Mouse (Mus musculus): ENCODE results near the gene Sec62. TPM values are rescaled to one million over a fixed set of nuclear protein-coding genes. Genes with fewer than 3 reads are reported as not detected.

The Sec62 gene
- polyA plus RNA-seq, 1 experiment = 12.9 TPM

GRCm38 (mm10) chr3:30818630-30819125 is 26.0 kb downstream of the Sec62 start:
- Histone ChIP-seq H3K27me3 (ENCODE audit: control insufficient read depth, insufficient read depth, low read length) (no peaks in the 10 kb centered on the region), H3K4me1 (replicated peaks; ENCODE audit: control insufficient read depth, insufficient read depth, low read length) (no peaks in the 10 kb centered on the region), H3K27ac (ENCODE audit: control insufficient read depth, insufficient read depth, low read length) (no peak overlapping the region), H3K36me3 (ENCODE audit: control insufficient read depth, insufficient read depth, low read length) (peaks cover 43% of the 10 kb centered on the region), H3K4me3 (ENCODE audit: control insufficient read depth, insufficient read depth, low read length) (no peak overlapping the region)
- DNase-seq = no peak
- WGBS = 97% methylated on average over 16 of the region's 16 CpGs
- no peak for TF ChIP-seq CTCF (IDR thresholded peaks at IDR 0.05; ENCODE audit: borderline replicate concordance, control insufficient read depth, extremely low read depth, insufficient read depth, low read length, poor library complexity)
- TF ChIP-seq POLR2A (IDR thresholded peaks at IDR 0.05; ENCODE audit: control insufficient read depth, extremely low read depth, insufficient read depth, low read length, poor library complexity) = no peak

DNA sequence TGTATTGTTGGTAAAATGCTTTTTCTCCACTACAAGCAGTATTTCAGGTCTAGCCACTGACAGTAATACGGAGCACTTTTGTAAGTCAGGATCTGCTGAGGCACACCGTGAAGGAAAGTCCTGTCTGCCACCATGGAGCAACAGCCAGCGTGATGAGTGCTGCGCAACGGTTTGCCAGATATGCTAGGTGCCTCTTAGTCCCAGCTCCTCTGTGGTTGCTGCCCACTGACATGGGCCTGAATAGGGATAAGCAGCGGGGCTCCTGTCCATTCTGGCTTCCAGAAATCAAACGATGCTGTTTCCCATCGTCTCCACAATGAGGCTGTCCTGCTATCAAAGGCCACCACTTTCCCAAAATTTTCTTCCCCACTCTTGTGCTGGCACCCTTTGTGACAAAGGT is 29.5 kb downstream of the Sec62 start:
- Histone ChIP-seq H3K4me3 (ENCODE audit: control insufficient read depth, insufficient read depth, low read length) (no peak overlapping the region), H3K4me1 (replicated peaks; ENCODE audit: control insufficient read depth, insufficient read depth, low read length) (no peaks in the 10 kb centered on the region), H3K27me3 (ENCODE audit: control insufficient read depth, insufficient read depth, low read length) (no peaks in the 10 kb centered on the region), H3K27ac (ENCODE audit: control insufficient read depth, insufficient read depth, low read length) (no peak overlapping the region), H3K36me3 (ENCODE audit: control insufficient read depth, insufficient read depth, low read length) (peaks cover 31% of the 10 kb centered on the region)
- WGBS = 98% methylated on average over 8 of the region's 8 CpGs
- no peak for DNase-seq
- TF ChIP-seq CTCF (IDR thresholded peaks at IDR 0.05; ENCODE audit: borderline replicate concordance, control insufficient read depth, extremely low read depth, insufficient read depth, low read length, poor library complexity) = no peak
- no peak for TF ChIP-seq POLR2A (IDR thresholded peaks at IDR 0.05; ENCODE audit: control insufficient read depth, extremely low read depth, insufficient read depth, low read length, poor library complexity)

- whole genome bisulfite sequencing = 97% methylated on average over 5 of the region's 5 CpGs
- no peak for DNase-seq
These were observed 33.4 kb downstream of the Sec62 start for GRCm38 (mm10) chr3:30826069-30826468.

GRCm38 (mm10) chr3:30831848-30832606 is 39.4 kb downstream of the Sec62 start:
- no peak for DNase-seq
- Histone ChIP-seq H3K36me3 (ENCODE audit: control insufficient read depth, insufficient read depth, low read length) (no peaks in the 10 kb centered on the region), H3K4me1 (replicated peaks; ENCODE audit: control insufficient read depth, insufficient read depth, low read length) (no peaks in the 10 kb centered on the region), H3K4me3 (ENCODE audit: control insufficient read depth, insufficient read depth, low read length) (no peak overlapping the region), H3K27ac (ENCODE audit: control insufficient read depth, insufficient read depth, low read length) (no peak overlapping the region), H3K27me3 (ENCODE audit: control insufficient read depth, insufficient read depth, low read length) (no peaks in the 10 kb centered on the region)
- TF ChIP-seq CTCF (IDR thresholded peaks at IDR 0.05; ENCODE audit: borderline replicate concordance, control insufficient read depth, extremely low read depth, insufficient read depth, low read length, poor library complexity) = no peak
- no peak for TF ChIP-seq POLR2A (IDR thresholded peaks at IDR 0.05; ENCODE audit: control insufficient read depth, extremely low read depth, insufficient read depth, low read length, poor library complexity)
- 89% methylated on average over 15 of the region's 15 CpGs for WGBS

More at GRCm38 (mm10) chr3:30826069-30826468, 33.4 kb downstream of the Sec62 start:
- no peaks in the 10 kb centered on the region for H3K36me3 ChIP-seq (ENCODE audit: control insufficient read depth, insufficient read depth, low read length)
- no peaks in the 10 kb centered on the region for H3K27me3 ChIP-seq (ENCODE audit: control insufficient read depth, insufficient read depth, low read length)
- TF ChIP-seq CTCF (IDR thresholded peaks at IDR 0.05; ENCODE audit: borderline replicate concordance, control insufficient read depth, extremely low read depth, insufficient read depth, low read length, poor library complexity) (no peak), POLR2A (IDR thresholded peaks at IDR 0.05; ENCODE audit: control insufficient read depth, extremely low read depth, insufficient read depth, low read length, poor library complexity) (no peak)
- no peaks in the 10 kb centered on the region for H3K4me1 ChIP-seq (replicated peaks; ENCODE audit: control insufficient read depth, insufficient read depth, low read length)
- H3K4me3 ChIP-seq (ENCODE audit: control insufficient read depth, insufficient read depth, low read length) = no peak overlapping the region
- H3K27ac ChIP-seq (ENCODE audit: control insufficient read depth, insufficient read depth, low read length) = no peak overlapping the region

DNA sequence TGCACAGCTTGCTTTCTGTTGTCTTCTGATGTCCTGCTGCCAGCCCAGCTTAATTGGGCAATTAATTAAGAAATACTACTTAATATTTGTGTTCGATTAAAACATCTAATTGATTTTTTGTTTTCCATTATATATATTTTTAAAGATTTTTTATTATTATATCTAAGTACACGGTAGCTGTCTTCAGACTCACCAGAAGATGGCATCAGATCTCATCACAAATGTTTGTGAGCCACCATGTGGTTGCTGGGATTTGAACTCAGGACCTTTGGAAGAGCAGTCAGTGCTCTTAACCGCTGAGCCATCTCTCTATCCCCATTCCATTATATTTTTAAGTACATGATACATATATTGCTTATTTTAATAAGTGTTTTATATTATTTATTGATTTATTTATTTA is 40.6 kb downstream of the Sec62 start:
- Histone ChIP-seq H3K4me1 (replicated peaks; ENCODE audit: control insufficient read depth, insufficient read depth, low read length) (no peaks in the 10 kb centered on the region), H3K27me3 (ENCODE audit: control insufficient read depth, insufficient read depth, low read length) (no peaks in the 10 kb centered on the region), H3K4me3 (ENCODE audit: control insufficient read depth, insufficient read depth, low read length) (no peak overlapping the region), H3K27ac (ENCODE audit: control insufficient read depth, insufficient read depth, low read length) (no peak overlapping the region), H3K36me3 (ENCODE audit: control insufficient read depth, insufficient read depth, low read length) (no peaks in the 10 kb centered on the region)
- DNase-seq = no peak
- TF ChIP-seq CTCF (IDR thresholded peaks at IDR 0.05; ENCODE audit: borderline replicate concordance, control insufficient read depth, extremely low read depth, insufficient read depth, low read length, poor library complexity) (no peak), POLR2A (IDR thresholded peaks at IDR 0.05; ENCODE audit: control insufficient read depth, extremely low read depth, insufficient read depth, low read length, poor library complexity) (no peak)
- WGBS = 91% methylated on average over 3 of the region's 3 CpGs

DNA sequence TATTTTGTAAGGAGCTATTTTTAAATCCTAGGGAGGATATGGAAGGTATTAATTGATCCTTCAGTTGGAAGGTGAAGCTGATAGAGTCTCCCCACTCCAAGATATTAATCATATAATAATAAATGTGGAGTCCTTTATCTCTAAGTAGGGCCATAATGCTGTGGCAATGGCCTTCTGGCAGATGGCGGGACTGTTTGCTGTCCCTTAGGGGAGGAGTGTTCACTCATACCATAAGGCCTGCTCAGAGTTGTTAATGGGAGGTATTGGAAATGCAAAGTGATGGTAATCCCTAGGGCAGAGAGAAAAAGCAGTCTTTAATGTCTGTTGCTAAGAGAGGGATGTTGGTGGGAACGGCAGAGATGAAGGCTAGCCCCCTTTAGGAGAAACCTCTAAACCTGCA is 53.1 kb downstream of the Sec62 start:
- Histone ChIP-seq H3K27me3 (ENCODE audit: control insufficient read depth, insufficient read depth, low read length) (no peaks in the 10 kb centered on the region), H3K36me3 (ENCODE audit: control insufficient read depth, insufficient read depth, low read length) (no peaks in the 10 kb centered on the region), H3K4me1 (replicated peaks; ENCODE audit: control insufficient read depth, insufficient read depth, low read length) (no peaks in the 10 kb centered on the region), H3K27ac (ENCODE audit: control insufficient read depth, insufficient read depth, low read length) (no peak overlapping the region), H3K4me3 (ENCODE audit: control insufficient read depth, insufficient read depth, low read length) (no peak overlapping the region)
- TF ChIP-seq POLR2A (IDR thresholded peaks at IDR 0.05; ENCODE audit: control insufficient read depth, extremely low read depth, insufficient read depth, low read length, poor library complexity) (no peak), CTCF (IDR thresholded peaks at IDR 0.05; ENCODE audit: borderline replicate concordance, control insufficient read depth, extremely low read depth, insufficient read depth, low read length, poor library complexity) (no peak)
- WGBS = 94% methylated on average over 2 of the region's 2 CpGs
- no peak for DNase-seq
